Mouse (Mus musculus) embryonic facial prominence, embryonic 14.5 days (tissue): Measurements from ENCODE around the gene Faiml. TPM values are rescaled to one million over a fixed set of nuclear protein-coding genes. Genes with fewer than 3 reads are reported as not detected.

Experiments
- ATAC-seq: fragments of 200-750 bp; cut with Nextera tagmentation; 2 replicates; pipeline ENCODE4 v1.8.0; 2017; ENCODE audit warnings: low read depth, moderate number of reproducible peaks, moderate TSS enrichment
- DNase-seq: peaks from one replicate; pipeline ENCODE4 v3.0.0-alpha.2; 2015; ENCODE audit warnings: low spot score
- H3K27ac ChIP-seq: fragments of 300-500 bp; sonication (generic); replicated peaks from 2 replicates; pipeline ENCODE4 v1.5.1; 2014; ENCODE audit warnings: low read depth, mild to moderate bottlenecking, low read length, moderate library complexity
- H3K27me3 ChIP-seq: fragments of 300-500 bp; sonication (generic); replicated peaks from 2 replicates; pipeline ENCODE4 v1.6.1; 2014; ENCODE audit warnings: low read length; ENCODE audit not compliant: control insufficient read depth, insufficient read depth
- H3K36me3 ChIP-seq: fragments of 300-500 bp; sonication (generic); 2 replicates; pipeline ENCODE4 v1.6.1; 2014; ENCODE audit warnings: low read length, mixed read lengths; ENCODE audit not compliant: control insufficient read depth, insufficient read depth
- H3K4me1 ChIP-seq: fragments of 300-500 bp; sonication (generic); 2 replicates; pipeline ENCODE4 v1.6.1; 2014; ENCODE audit warnings: antibody characterized with exemption, low read length; ENCODE audit not compliant: control insufficient read depth, insufficient read depth
- H3K4me2 ChIP-seq: fragments of 300-500 bp; sonication (generic); 2 replicates; pipeline ENCODE4 v1.6.1; 2014; ENCODE audit warnings: low read depth, mild to moderate bottlenecking, low read length, moderate library complexity, mixed read lengths
- H3K4me3 ChIP-seq: fragments of 300-500 bp; sonication (generic); 2 replicates; pipeline ENCODE4 v1.5.1; 2014; ENCODE audit warnings: low read depth, mild to moderate bottlenecking, low read length
- H3K9ac ChIP-seq: fragments of 300-500 bp; sonication (generic); 2 replicates; pipeline ENCODE4 v1.6.1; 2014; ENCODE audit warnings: low read depth, mild to moderate bottlenecking, low read length, moderate library complexity, mixed read lengths
- H3K9me3 ChIP-seq: fragments of 300-500 bp; sonication (generic); 2 replicates; pipeline ENCODE4 v1.6.1; 2016; ENCODE audit warnings: low read length; ENCODE audit not compliant: control insufficient read depth
- WGBS: fragments of 180-500 bp; shearing (Covaris S2); extraction: QIAGEN DNeasy Blood & Tissue Kit; methylation state at CpG from one replicate; pipeline ENCODE4 v1.1.7; 2014; 5-methylcytosine and 5-hydroxymethylcytosine counted together
- polyA plus RNA-seq: library from polyadenylated mRNA; unstranded; fragments of >200 nt; fragmentation: Nextera tagmentation; extraction: Ambion mirVana; gene quantifications from 2 replicates; pipeline ENCODE4 v1.2.1, GENCODE M21; 2014

Faiml gene
- polyA plus RNA-seq, 1 experiment from 2014 or later, result not detected

GRCm38 (mm10) chr9:99242533-99243189, 5.6 kb upstream of the Faiml start:
- peak; percentile 68 for ATAC-seq
- H3K4me2 ChIP-seq, result peak overlapping the region; percentile 70
- 8% methylated on average over 17 of the region's 17 CpGs for WGBS
- H3K4me1 ChIP-seq, result no peaks in the 10 kb centered on the region
- no peaks in the 10 kb centered on the region for H3K27me3 ChIP-seq
- H3K36me3 ChIP-seq, result no peaks in the 10 kb centered on the region
- no peak overlapping the region for H3K27ac ChIP-seq
- no peaks in the 10 kb centered on the region for H3K9me3 ChIP-seq
- H3K9ac ChIP-seq, result peak overlapping the region; percentile 77
- no peak for DNase-seq
- H3K4me3 ChIP-seq, result peak overlapping the region; percentile 75

- H3K27ac ChIP-seq, result no peak overlapping the region
- no peaks in the 10 kb centered on the region for H3K36me3 ChIP-seq
- ATAC-seq (no peak), DNase-seq (peak; percentile 74)
- H3K4me3 ChIP-seq, result no peak overlapping the region
- WGBS, result 4% methylated on average over 7 of the region's 7 CpGs
- no peak overlapping the region for H3K9ac ChIP-seq
- no peaks in the 10 kb centered on the region for H3K9me3 ChIP-seq
- no peaks in the 10 kb centered on the region for H3K4me1 ChIP-seq
- H3K27me3 ChIP-seq, result no peaks in the 10 kb centered on the region
- peak overlapping the region; percentile 70 for H3K4me2 ChIP-seq
Observed at GRCm38 (mm10) chr9:99242035-99242434, 5.0 kb upstream of the Faiml start.

GRCm38 (mm10) chr9:99240571-99240970, 3.5 kb upstream of the Faiml start:
- no peak overlapping the region for H3K27ac ChIP-seq
- no peaks in the 10 kb centered on the region for H3K36me3 ChIP-seq
- DNase-seq, result no peak
- ATAC-seq, result no peak
- H3K9ac ChIP-seq, result no peak overlapping the region
- WGBS, result 65% methylated on average over 5 of the region's 5 CpGs
- H3K4me3 ChIP-seq, result no peak overlapping the region
- no peaks in the 10 kb centered on the region for H3K27me3 ChIP-seq
- H3K4me2 ChIP-seq, result no peak overlapping the region
- H3K4me1 ChIP-seq, result no peaks in the 10 kb centered on the region
- no peaks in the 10 kb centered on the region for H3K9me3 ChIP-seq

- 64% methylated on average over 1 of the region's 1 CpGs for WGBS
- no peaks in the 10 kb centered on the region for H3K27me3 ChIP-seq
- H3K4me1 ChIP-seq, result no peaks in the 10 kb centered on the region
- H3K4me3 ChIP-seq, result no peak overlapping the region
- no peak overlapping the region for H3K9ac ChIP-seq
- no peak for ATAC-seq
- no peak for DNase-seq
- H3K36me3 ChIP-seq, result no peaks in the 10 kb centered on the region
- no peak overlapping the region for H3K27ac ChIP-seq
- H3K4me2 ChIP-seq, result no peak overlapping the region
- H3K9me3 ChIP-seq, result no peaks in the 10 kb centered on the region
Observed at GRCm38 (mm10) chr9:99239256-99239655, 2.2 kb upstream of the Faiml start.

GRCm38 (mm10) chr9:99238276-99238675, 1.2 kb upstream of the Faiml start:
- Histone ChIP-seq H3K27me3 (no peaks in the 10 kb centered on the region), H3K27ac (no peak overlapping the region), H3K4me2 (no peak overlapping the region), H3K4me1 (no peaks in the 10 kb centered on the region), H3K36me3 (no peaks in the 10 kb centered on the region), H3K4me3 (no peak overlapping the region), H3K9ac (no peak overlapping the region), H3K9me3 (no peaks in the 10 kb centered on the region)
- ATAC-seq (no peak), DNase-seq (no peak)
- 77% methylated on average over 10 of the region's 10 CpGs for WGBS

- Histone ChIP-seq H3K27me3 (no peaks in the 10 kb centered on the region), H3K9ac (no peak overlapping the region), H3K27ac (no peak overlapping the region), H3K9me3 (no peaks in the 10 kb centered on the region), H3K36me3 (no peaks in the 10 kb centered on the region), H3K4me1 (no peaks in the 10 kb centered on the region), H3K4me3 (no peak overlapping the region), H3K4me2 (no peak overlapping the region)
- ATAC-seq (no peak), DNase-seq (no peak)
- WGBS, result 87% methylated on average over 14 of the region's 14 CpGs
Observed at GRCm38 (mm10) chr9:99229450-99229849, 7.6 kb downstream of the Faiml start.

- WGBS, result 49% methylated on average over 3 of the region's 3 CpGs
- DNase-seq (no peak), ATAC-seq (no peak)
Observed at GRCm38 (mm10) chr9:99224583-99224982, 12.5 kb downstream of the Faiml start.

GRCm38 (mm10) chr9:99221636-99222035, 15.4 kb downstream of the Faiml start:
- Histone ChIP-seq H3K4me2 (no peak overlapping the region), H3K4me1 (no peaks in the 10 kb centered on the region), H3K27ac (no peak overlapping the region), H3K4me3 (no peak overlapping the region), H3K9ac (no peak overlapping the region), H3K27me3 (no peaks in the 10 kb centered on the region), H3K36me3 (no peaks in the 10 kb centered on the region), H3K9me3 (no peaks in the 10 kb centered on the region)
- 81% methylated on average over 4 of the region's 4 CpGs for WGBS
- no peak for ATAC-seq
- DNase-seq, result no peak

More at GRCm38 (mm10) chr9:99224583-99224982, 12.5 kb downstream of the Faiml start:
- no peak overlapping the region for H3K27ac ChIP-seq
- no peaks in the 10 kb centered on the region for H3K4me1 ChIP-seq
- no peaks in the 10 kb centered on the region for H3K9me3 ChIP-seq
- no peak overlapping the region for H3K4me2 ChIP-seq
- no peak overlapping the region for H3K9ac ChIP-seq
- H3K4me3 ChIP-seq, result no peak overlapping the region
- no peaks in the 10 kb centered on the region for H3K36me3 ChIP-seq
- H3K27me3 ChIP-seq, result no peaks in the 10 kb centered on the region

GRCm38 (mm10) chr9:99217999-99218719, 18.9 kb downstream of the Faiml start:
- DNase-seq (peak; percentile 91), ATAC-seq (peak; percentile 89)
- H3K4me2 ChIP-seq, result no peak overlapping the region
- H3K4me3 ChIP-seq, result no peak overlapping the region
- no peaks in the 10 kb centered on the region for H3K4me1 ChIP-seq
- no peaks in the 10 kb centered on the region for H3K27me3 ChIP-seq
- H3K36me3 ChIP-seq, result no peaks in the 10 kb centered on the region
- WGBS, result 19% methylated on average over 6 of the region's 6 CpGs
- no peak overlapping the region for H3K27ac ChIP-seq
- H3K9me3 ChIP-seq, result no peaks in the 10 kb centered on the region
- H3K9ac ChIP-seq, result no peak overlapping the region
